Mouse (Mus musculus): ENCODE results near the gene Ppp1r15a. TPM values are rescaled to one million over a fixed set of nuclear protein-coding genes. Genes with fewer than 3 reads are reported as not detected.
A peak's percentile ranks its signal among the peaks of the same experiment; 100 is the strongest.

Gene Ppp1r15a
- polyA plus RNA-seq, 1 experiment from 2014 or later = 21.9 TPM

- Histone ChIP-seq H3K4me3 (ENCODE audit: low read depth, low read length) (no peak overlapping the region; the same call in 1 of the 2 replicates), H3K9me3 (ENCODE audit: control insufficient read depth, low read length) (no peaks in the 10 kb centered on the region), H3K27ac (replicated peaks; ENCODE audit: low read depth, low read length) (no peak overlapping the region), H3K4me2 (ENCODE audit: low read depth, severe bottlenecking) (peak overlapping the region; percentile 80; the same call in 1 of the 2 replicates), H3K4me1 (ENCODE audit: control insufficient read depth, insufficient read depth, low read length) (peaks cover 18% of the 10 kb centered on the region), H3K27me3 (ENCODE audit: control insufficient read depth, insufficient read depth, low read length) (no peaks in the 10 kb centered on the region), H3K9ac (ENCODE audit: low read length) (peak overlapping the region; percentile 4; the same call in 1 of the 2 replicates), H3K36me3 (ENCODE audit: control insufficient read depth, insufficient read depth, low read length) (no peaks in the 10 kb centered on the region)
- no peak for DNase-seq (ENCODE audit: low spot score)
- no peak for ATAC-seq (ENCODE audit: insufficient number of reproducible peaks, low FRiP score, low TSS enrichment, low read depth)
- 68% methylated on average over 8 of the region's 8 CpGs for WGBS
Measured at GRCm38 (mm10) chr7:45567112-45567779, 41.2 kb upstream of the Ppp1r15a start.

GRCm38 (mm10) chr7:45565446-45565845 lies 39.4 kb upstream of the Ppp1r15a start:
- Histone ChIP-seq H3K27me3 (ENCODE audit: control insufficient read depth, insufficient read depth, low read length) (no peaks in the 10 kb centered on the region), H3K27ac (replicated peaks; ENCODE audit: low read depth, low read length) (no peak overlapping the region), H3K4me2 (ENCODE audit: low read depth, severe bottlenecking) (no peak overlapping the region), H3K4me3 (ENCODE audit: low read depth, low read length) (no peak overlapping the region), H3K36me3 (ENCODE audit: control insufficient read depth, insufficient read depth, low read length) (no peaks in the 10 kb centered on the region), H3K9ac (ENCODE audit: low read length) (no peak overlapping the region), H3K9me3 (ENCODE audit: control insufficient read depth, low read length) (no peaks in the 10 kb centered on the region), H3K4me1 (ENCODE audit: control insufficient read depth, insufficient read depth, low read length) (peaks cover 6% of the 10 kb centered on the region)
- no peak for DNase-seq (ENCODE audit: low spot score)
- WGBS = 88% methylated on average over 9 of the region's 9 CpGs
- ATAC-seq (ENCODE audit: insufficient number of reproducible peaks, low FRiP score, low TSS enrichment, low read depth) = no peak

- Histone ChIP-seq H3K36me3 (ENCODE audit: control insufficient read depth, insufficient read depth, low read length) (no peaks in the 10 kb centered on the region), H3K4me3 (ENCODE audit: low read depth, low read length) (no peak overlapping the region), H3K27ac (replicated peaks; ENCODE audit: low read depth, low read length) (no peak overlapping the region), H3K9me3 (ENCODE audit: control insufficient read depth, low read length) (no peaks in the 10 kb centered on the region), H3K4me1 (ENCODE audit: control insufficient read depth, insufficient read depth, low read length) (peaks cover 6% of the 10 kb centered on the region), H3K9ac (ENCODE audit: low read length) (no peak overlapping the region), H3K4me2 (ENCODE audit: low read depth, severe bottlenecking) (no peak overlapping the region), H3K27me3 (ENCODE audit: control insufficient read depth, insufficient read depth, low read length) (no peaks in the 10 kb centered on the region)
- no peak for DNase-seq (ENCODE audit: low spot score)
- ATAC-seq (ENCODE audit: insufficient number of reproducible peaks, low FRiP score, low TSS enrichment, low read depth) = no peak
- 80% methylated on average over 2 of the region's 2 CpGs for WGBS
Measured at GRCm38 (mm10) chr7:45564811-45565210, 38.7 kb upstream of the Ppp1r15a start.

GRCm38 (mm10) chr7:45561624-45562520 lies 35.8 kb upstream of the Ppp1r15a start:
- no peak overlapping the region for H3K27ac ChIP-seq (replicated peaks; ENCODE audit: low read depth, low read length)
- H3K36me3 ChIP-seq (ENCODE audit: control insufficient read depth, insufficient read depth, low read length) = no peaks in the 10 kb centered on the region
- H3K4me2 ChIP-seq (ENCODE audit: low read depth, severe bottlenecking) = no peak overlapping the region
- DNase-seq (ENCODE audit: low spot score) (no peak), ATAC-seq (ENCODE audit: insufficient number of reproducible peaks, low FRiP score, low TSS enrichment, low read depth) (no peak)
- no peaks in the 10 kb centered on the region for H3K9me3 ChIP-seq (ENCODE audit: control insufficient read depth, low read length)
- H3K27me3 ChIP-seq (ENCODE audit: control insufficient read depth, insufficient read depth, low read length) = no peaks in the 10 kb centered on the region
- no peak overlapping the region for H3K9ac ChIP-seq (ENCODE audit: low read length)
- no peak overlapping the region for H3K4me3 ChIP-seq (ENCODE audit: low read depth, low read length)
- no peaks in the 10 kb centered on the region for H3K4me1 ChIP-seq (ENCODE audit: control insufficient read depth, insufficient read depth, low read length)
- WGBS = 48% methylated on average over 12 of the region's 12 CpGs

- 25% methylated on average over 17 of the region's 17 CpGs for WGBS
- Histone ChIP-seq H3K36me3 (ENCODE audit: control insufficient read depth, insufficient read depth, low read length) (no peaks in the 10 kb centered on the region), H3K27ac (replicated peaks; ENCODE audit: low read depth, low read length) (no peak overlapping the region), H3K4me3 (ENCODE audit: low read depth, low read length) (no peak overlapping the region), H3K9me3 (ENCODE audit: control insufficient read depth, low read length) (no peaks in the 10 kb centered on the region), H3K4me1 (ENCODE audit: control insufficient read depth, insufficient read depth, low read length) (no peaks in the 10 kb centered on the region), H3K27me3 (ENCODE audit: control insufficient read depth, insufficient read depth, low read length) (no peaks in the 10 kb centered on the region), H3K4me2 (ENCODE audit: low read depth, severe bottlenecking) (no peak overlapping the region), H3K9ac (ENCODE audit: low read length) (no peak overlapping the region)
- ATAC-seq (ENCODE audit: insufficient number of reproducible peaks, low FRiP score, low TSS enrichment, low read depth) = peak; percentile 59; the same call in 1 of the 2 replicates
- peak; percentile 88 for DNase-seq (ENCODE audit: low spot score)
Measured at GRCm38 (mm10) chr7:45560843-45561623, 35.0 kb upstream of the Ppp1r15a start.

GRCm38 (mm10) chr7:45560241-45560640 lies 34.2 kb upstream of the Ppp1r15a start:
- no peak overlapping the region for H3K9ac ChIP-seq (ENCODE audit: low read length)
- no peaks in the 10 kb centered on the region for H3K36me3 ChIP-seq (ENCODE audit: control insufficient read depth, insufficient read depth, low read length)
- H3K27ac ChIP-seq (replicated peaks; ENCODE audit: low read depth, low read length) = no peak overlapping the region
- no peak overlapping the region for H3K4me2 ChIP-seq (ENCODE audit: low read depth, severe bottlenecking)
- WGBS = 85% methylated on average over 7 of the region's 7 CpGs
- H3K9me3 ChIP-seq (ENCODE audit: control insufficient read depth, low read length) = no peaks in the 10 kb centered on the region
- no peak for DNase-seq (ENCODE audit: low spot score)
- H3K27me3 ChIP-seq (ENCODE audit: control insufficient read depth, insufficient read depth, low read length) = no peaks in the 10 kb centered on the region
- no peaks in the 10 kb centered on the region for H3K4me1 ChIP-seq (ENCODE audit: control insufficient read depth, insufficient read depth, low read length)
- H3K4me3 ChIP-seq (ENCODE audit: low read depth, low read length) = no peak overlapping the region
- ATAC-seq (ENCODE audit: insufficient number of reproducible peaks, low FRiP score, low TSS enrichment, low read depth) = no peak

- Histone ChIP-seq H3K9me3 (ENCODE audit: control insufficient read depth, low read length) (no peaks in the 10 kb centered on the region), H3K4me1 (ENCODE audit: control insufficient read depth, insufficient read depth, low read length) (0 out of 2 replicates have a peak, but pooled peaks cover 3% of the 10 kb centered on the region), H3K27me3 (ENCODE audit: control insufficient read depth, insufficient read depth, low read length) (no peaks in the 10 kb centered on the region), H3K9ac (ENCODE audit: low read length) (no peak overlapping the region), H3K27ac (replicated peaks; ENCODE audit: low read depth, low read length) (no peak overlapping the region), H3K4me3 (ENCODE audit: low read depth, low read length) (no peak overlapping the region), H3K36me3 (ENCODE audit: control insufficient read depth, insufficient read depth, low read length) (no peaks in the 10 kb centered on the region), H3K4me2 (ENCODE audit: low read depth, severe bottlenecking) (no peak overlapping the region)
- no peak for DNase-seq (ENCODE audit: low spot score)
- 62% methylated on average over 6 of the region's 6 CpGs for WGBS
- no peak for ATAC-seq (ENCODE audit: insufficient number of reproducible peaks, low FRiP score, low TSS enrichment, low read depth)
Measured at GRCm38 (mm10) chr7:45558907-45559306, 32.8 kb upstream of the Ppp1r15a start.

- Histone ChIP-seq H3K27ac (replicated peaks; ENCODE audit: low read depth, low read length) (no peak overlapping the region), H3K4me1 (ENCODE audit: control insufficient read depth, insufficient read depth, low read length) (0 out of 2 replicates have a peak, but pooled peaks cover 3% of the 10 kb centered on the region)
Measured at GRCm38 (mm10) chr7:45555787-45556186, 29.7 kb upstream of the Ppp1r15a start.

More at GRCm38 (mm10) chr7:45555787-45556186, 29.7 kb upstream of the Ppp1r15a start:
- DNase-seq (ENCODE audit: low spot score) = peak; percentile 87
- WGBS = 22% methylated on average over 8 of the region's 8 CpGs
- Histone ChIP-seq H3K27me3 (ENCODE audit: control insufficient read depth, insufficient read depth, low read length) (no peaks in the 10 kb centered on the region), H3K36me3 (ENCODE audit: control insufficient read depth, insufficient read depth, low read length) (no peaks in the 10 kb centered on the region), H3K4me2 (ENCODE audit: low read depth, severe bottlenecking) (no peak overlapping the region), H3K4me3 (ENCODE audit: low read depth, low read length) (no peak overlapping the region), H3K9me3 (ENCODE audit: control insufficient read depth, low read length) (no peaks in the 10 kb centered on the region), H3K9ac (ENCODE audit: low read length) (0 out of 2 replicates have a peak overlapping the region, but pooled peaks have one; percentile 47)
- no peak for ATAC-seq (ENCODE audit: insufficient number of reproducible peaks, low FRiP score, low TSS enrichment, low read depth)

Data from limb, embryonic 11.5 days (tissue).